ENCODE assay signal across 8 mouse cellular contexts in genomic region chr5:123258990-123259389, GRCm38 (mm10). TPM values are rescaled to one million over a fixed set of nuclear protein-coding genes. Genes with fewer than 3 reads are reported as not detected.
DNase-seq lines count a peak whose midpoint lies in the region; TF ChIP-seq lines count a peak whose summit lies in the region.

No protein-coding gene starts in this region.

- TF ChIP-seq CTCF in left cerebral cortex, adult 2 months (IDR thresholded peaks at IDR 0.05), result peak; percentile 76

- no peak overlapping the region for H3K27ac ChIP-seq in left cerebral cortex, adult 2 months

- no peak overlapping the region for H3K4me3 ChIP-seq in left cerebral cortex, adult 2 months

- intact Hi-C loops in left cerebral cortex, adult 2 months (cut with DNase I), result loop anchor here (5.0 kb wide), 1 partner anchor 68 kb away; no protein-coding TSS in a partner anchor

- DNase-seq in left cerebral cortex, adult 2 months (ENCODE audit: extremely low spot score in 1 of 2, low spot score in 2 of 2), result peak; percentile 39 to 53
- DNase-seq in left cerebral cortex, adult 11 months (ENCODE audit: low spot score), result no peak
- peak; percentile 35 for DNase-seq in NIH3T3 (ENCODE audit: low read depth)
- DNase-seq in brain, adult 2 months (ENCODE audit: low read depth, low spot score), result peak; percentile 62
- peak; percentile 31 for DNase-seq in forelimb bud, embryonic 11.5 days (ENCODE audit: low read depth, low spot score)
- DNase-seq in lung, adult 18-20 months, result peak; percentile 42 to 56
- peak; percentile 80 to 85 for DNase-seq in spleen, postnatal 10 days (ENCODE audit: low spot score in 2 of 2)
- no peak for DNase-seq in layer of hippocampus, postnatal 10 days (ENCODE audit: low spot score in 2 of 2)

RNA-seq across cellular contexts. Expression of gene Wdr66, which starts 7.1 kb away (rescaled TPM):
- 1 to 10 TPM; 6.0 to 6.2 TPM for total RNA-seq in left cerebral cortex, adult 2 months (2021)
- total RNA-seq in layer of hippocampus, postnatal 10 days (2021), result 1 to 10 TPM; 5.4 to 7.3 TPM

Comparison
In these comparisons a context has a peak if more than half of its experiments do, and no peak if none do; other contexts are left out.
1. DNase-seq: peak in left cerebral cortex, adult 2 months (2 of 2), NIH3T3 (single experiment), brain, adult 2 months (single experiment), forelimb bud, embryonic 11.5 days (single experiment), lung, adult 18-20 months (2 of 2) and spleen, postnatal 10 days (2 of 2); none in left cerebral cortex, adult 11 months (single experiment) and layer of hippocampus, postnatal 10 days (0 of 2).